Mouse (Mus musculus): ENCODE results near the gene Cdk17.
A peak's percentile ranks its signal among the peaks of the same experiment; 100 is the strongest.

Gene Cdk17

DNA sequence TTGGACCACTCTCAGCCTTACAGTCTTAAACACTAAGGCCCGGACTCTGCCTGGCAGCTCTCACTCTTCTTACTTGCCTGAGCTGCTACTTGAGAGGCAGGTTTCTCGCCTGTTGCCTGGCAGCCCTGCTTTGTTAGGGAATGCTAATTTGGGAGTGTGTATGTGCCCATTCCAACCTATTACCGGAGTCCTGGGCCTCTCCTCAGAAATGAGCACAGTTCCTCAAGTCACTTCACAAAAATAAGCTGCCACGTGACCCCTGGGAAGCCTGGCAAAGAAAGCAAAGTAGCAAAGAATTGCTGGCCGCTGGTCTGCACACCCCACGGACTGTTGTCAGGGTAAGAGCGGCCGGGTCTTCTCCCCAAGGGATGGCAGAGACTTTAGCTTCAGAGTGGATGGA, 102.8 kb downstream of the Cdk17 start:
- no peak for DNase-seq (ENCODE audit: low spot score in 2 of 2)

DNA sequence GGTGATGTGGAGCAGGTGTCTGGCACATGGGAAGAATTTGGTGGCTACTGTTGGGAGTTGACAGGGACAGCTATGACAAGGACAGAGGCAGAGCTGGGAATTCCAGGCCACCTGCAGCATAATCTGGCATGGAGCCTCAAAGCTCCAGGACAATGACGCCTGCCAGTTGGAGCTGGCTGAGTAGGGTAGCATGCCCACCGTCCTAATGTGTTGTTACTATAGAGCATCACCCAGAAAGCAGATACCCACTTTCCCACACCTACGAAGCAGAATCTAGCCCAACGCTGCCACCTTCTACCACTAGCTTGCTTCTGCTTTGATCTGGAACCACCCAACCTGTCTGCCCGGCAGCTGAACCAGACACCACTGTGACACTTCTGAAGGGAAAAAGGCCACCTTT, 103.3 kb downstream of the Cdk17 start:
- DNase-seq (ENCODE audit: low spot score in 2 of 2), result no peak

DNA sequence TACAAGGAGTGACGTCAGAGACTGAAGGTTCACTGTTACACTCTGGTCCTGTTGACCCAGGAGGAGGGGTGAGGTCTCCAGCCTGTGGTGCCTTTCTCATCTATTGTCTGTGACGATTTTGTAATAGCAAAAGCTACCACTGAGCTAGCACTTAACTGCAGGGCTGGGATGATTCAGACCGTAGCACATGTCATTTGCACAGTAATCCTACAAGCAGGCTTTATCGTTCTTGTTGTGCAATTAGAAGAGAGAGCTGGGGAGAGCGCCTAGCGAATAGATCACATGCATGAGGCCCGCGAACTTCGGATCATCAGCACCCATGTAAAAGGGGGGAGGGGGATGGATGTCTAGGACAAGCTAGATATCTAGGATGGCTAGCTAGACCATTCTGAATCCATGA, 105.2 kb downstream of the Cdk17 start:
- DNase-seq (ENCODE audit: low spot score in 2 of 2), result no peak

DNA sequence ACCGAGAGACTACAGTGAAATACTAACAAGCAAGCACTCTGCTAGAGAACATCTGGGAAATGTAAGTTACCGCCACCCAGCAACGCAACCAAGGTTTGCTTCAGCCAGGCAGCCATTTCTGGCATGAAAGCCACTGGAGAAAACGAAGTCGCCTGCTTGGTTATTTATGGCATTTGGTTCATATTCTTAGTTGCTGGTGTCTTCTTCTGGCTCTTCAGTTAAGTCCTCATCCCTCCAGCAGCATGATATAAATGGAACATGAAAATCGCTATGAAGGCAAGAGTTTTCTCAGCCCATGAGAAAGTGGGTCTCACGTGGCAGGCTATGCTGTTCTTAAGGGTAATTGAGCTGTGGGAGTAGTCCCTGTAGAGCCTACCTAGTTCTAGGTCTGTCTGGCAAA, 105.8 kb downstream of the Cdk17 start:
- no peak for DNase-seq (ENCODE audit: low spot score in 2 of 2)

DNA sequence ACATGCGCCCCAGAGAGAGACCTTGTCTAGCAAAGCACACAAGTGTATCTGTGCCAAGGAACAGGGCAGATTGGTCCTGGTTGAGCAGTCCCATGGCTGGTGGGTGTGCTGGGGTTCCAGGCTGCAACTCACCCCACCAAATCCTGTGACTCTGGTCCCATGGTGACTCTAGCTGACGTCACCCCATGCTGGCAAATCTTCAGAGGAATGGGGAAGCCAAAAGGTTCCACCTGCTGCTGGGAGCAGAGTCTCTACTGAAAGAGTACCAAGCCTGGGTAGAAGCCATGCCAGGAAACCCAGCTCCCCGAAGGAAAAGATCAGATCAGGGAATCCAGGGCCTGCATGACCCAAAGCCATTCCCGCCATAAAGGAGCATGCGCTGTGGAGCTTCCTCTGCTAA, 106.8 kb downstream of the Cdk17 start:
- no peak for DNase-seq (ENCODE audit: low spot score in 2 of 2)

DNA sequence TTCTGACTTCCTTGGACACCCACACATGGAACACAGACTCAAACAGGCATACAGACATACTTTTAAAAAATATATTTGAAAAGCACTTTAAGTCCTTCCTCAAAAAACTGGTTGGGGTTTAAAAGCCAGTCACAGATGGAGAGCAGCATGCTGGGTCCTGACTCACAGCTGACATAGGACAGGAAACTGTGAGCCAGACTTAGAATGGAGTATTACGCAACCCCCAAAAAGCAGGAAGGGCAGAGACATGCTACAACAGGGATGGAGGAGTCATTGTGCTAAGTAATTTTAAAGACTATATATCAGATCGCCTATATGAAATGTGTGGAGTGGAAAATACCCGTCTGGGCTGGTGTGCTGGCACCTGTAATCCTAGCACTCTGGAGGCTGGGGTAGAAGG, 107.7 kb downstream of the Cdk17 start:
- DNase-seq (ENCODE audit: low spot score in 2 of 2), result no peak

DNA sequence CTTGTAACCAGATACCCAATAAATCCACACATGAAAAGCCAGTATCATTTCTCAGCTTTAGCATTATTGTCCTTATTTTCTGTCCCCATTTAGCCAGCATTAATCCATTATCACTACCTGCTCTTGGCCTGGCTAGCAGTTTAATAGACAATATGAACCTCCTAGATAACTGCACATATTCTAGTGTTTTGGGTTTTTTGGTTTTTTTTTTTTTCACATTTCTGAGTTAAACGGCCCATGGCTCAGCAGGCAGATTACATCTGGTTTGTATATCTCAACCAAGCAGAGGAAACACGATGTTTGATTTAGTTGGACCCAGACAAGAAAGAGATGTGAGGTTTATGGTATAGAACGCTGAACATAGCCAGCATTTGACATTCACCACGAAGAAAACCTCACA, 109.1 kb downstream of the Cdk17 start:
- no peak for DNase-seq (ENCODE audit: low spot score in 2 of 2)

DNA sequence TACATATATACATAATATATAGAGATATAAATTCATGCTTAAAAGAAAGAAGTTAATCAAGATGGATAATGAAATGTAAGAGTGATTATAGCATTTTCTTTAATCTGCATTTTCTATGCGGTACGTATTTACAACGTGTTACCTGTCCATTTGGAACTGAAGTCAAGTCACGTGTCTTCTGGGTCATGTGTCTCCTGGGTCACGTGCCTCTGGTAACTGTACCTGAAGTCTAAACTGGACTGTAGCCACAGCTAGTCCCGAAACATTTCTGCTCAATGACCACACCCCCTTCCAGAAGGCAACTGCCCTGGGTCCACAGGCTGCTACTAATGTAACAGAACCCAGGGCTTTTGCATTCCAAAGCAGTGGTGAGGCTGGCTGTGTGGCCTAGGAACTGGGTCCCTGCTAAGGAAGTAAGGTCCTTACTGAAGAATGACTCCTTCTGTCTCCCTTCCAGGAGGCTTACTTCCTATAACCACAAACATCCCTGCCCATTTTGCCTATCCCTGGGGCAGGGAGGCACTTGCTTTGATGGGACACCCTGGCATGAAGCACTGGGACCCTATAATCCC, 110.3 kb downstream of the Cdk17 start:
- DNase-seq (ENCODE audit: low spot score in 2 of 2), result no peak

DNA sequence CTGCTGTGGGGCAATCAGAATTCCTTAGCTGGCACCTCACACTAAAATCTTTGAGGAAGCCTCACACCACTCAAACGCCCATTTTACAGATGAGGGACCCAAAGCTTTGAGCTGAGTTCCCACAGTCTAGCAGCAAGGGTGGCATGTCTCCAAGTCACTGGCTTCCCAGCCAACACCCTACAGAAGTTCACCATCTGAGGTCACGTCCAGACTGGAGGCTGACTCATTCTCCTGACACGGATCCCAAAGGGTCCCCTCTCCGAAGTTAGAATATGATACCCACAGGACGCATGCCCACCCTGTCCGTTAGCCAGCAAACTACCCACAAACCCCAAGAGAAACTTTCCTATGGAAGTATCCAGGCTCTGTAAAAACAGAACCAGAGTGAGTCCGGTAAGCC, 111.2 kb downstream of the Cdk17 start:
- no peak for DNase-seq (ENCODE audit: low spot score in 2 of 2)

DNA sequence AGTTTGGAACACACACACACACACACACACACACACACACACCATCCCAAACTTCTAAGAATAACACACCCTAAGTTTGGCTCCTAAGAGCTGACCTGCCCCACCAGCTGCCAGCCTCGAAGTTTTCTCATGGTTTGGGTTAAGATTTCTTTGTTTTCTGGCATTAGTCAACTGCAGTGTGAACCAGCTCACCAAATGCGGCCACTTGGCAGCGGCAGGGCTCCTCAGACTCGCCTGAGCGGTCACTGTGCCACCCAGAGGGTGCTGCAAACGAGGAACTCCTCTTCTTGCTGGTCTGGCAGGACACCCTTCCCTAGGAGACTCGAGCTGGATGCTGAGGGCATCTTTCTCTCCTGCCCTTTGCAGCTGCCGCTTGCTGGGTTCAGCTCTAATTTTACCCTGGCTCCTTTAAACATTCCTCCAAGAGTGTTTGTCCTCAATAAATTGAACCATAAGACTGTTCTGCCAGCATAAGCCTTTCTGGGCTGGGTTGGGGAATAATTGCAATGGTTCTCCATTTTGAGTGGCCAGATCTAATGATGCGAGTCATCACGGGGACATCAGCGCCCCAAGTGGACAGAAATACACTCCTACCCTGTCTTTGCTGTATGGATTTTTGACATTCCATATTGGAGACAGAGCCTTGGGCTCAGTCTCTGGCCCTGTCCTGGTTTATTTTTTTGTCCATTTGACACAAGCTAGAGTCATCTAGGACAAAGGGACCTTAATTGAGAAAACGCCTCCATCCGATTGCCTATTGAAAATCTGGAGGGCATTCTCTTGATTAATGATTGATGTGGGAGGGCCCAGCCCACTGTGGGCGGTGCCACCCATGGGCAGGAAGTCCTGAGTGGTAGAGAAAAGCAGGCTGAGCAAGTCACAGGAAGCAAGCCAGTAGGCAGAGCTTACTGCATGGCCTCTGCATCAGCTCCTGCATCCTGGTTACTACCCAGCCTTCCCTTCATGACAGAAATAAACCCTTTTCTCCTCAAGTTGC, 112.6 kb downstream of the Cdk17 start:
- DNase-seq (ENCODE audit: low spot score in 2 of 2), result no peak

DNA sequence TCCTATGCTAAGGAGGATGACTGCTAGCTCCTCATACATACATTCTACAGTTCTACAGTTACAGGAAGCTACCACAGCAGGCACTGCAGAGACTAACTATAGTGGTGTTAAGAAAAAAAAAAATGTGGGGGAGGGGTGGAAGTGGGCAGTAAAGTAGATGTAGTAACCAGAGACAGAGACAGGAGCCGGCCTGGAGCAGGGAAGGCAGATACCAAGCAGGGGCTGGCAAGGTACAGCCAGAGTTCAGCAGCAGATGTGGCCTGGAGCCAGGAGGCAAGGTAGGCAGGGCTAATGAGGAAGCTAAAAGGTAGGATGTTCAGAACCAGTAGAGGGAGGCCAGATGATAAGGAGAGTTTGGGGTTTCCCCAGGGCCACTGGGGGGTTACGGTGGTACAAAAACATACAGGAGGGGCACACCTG, 113.6 kb downstream of the Cdk17 start:
- no peak for DNase-seq (ENCODE audit: low spot score in 2 of 2)

DNA sequence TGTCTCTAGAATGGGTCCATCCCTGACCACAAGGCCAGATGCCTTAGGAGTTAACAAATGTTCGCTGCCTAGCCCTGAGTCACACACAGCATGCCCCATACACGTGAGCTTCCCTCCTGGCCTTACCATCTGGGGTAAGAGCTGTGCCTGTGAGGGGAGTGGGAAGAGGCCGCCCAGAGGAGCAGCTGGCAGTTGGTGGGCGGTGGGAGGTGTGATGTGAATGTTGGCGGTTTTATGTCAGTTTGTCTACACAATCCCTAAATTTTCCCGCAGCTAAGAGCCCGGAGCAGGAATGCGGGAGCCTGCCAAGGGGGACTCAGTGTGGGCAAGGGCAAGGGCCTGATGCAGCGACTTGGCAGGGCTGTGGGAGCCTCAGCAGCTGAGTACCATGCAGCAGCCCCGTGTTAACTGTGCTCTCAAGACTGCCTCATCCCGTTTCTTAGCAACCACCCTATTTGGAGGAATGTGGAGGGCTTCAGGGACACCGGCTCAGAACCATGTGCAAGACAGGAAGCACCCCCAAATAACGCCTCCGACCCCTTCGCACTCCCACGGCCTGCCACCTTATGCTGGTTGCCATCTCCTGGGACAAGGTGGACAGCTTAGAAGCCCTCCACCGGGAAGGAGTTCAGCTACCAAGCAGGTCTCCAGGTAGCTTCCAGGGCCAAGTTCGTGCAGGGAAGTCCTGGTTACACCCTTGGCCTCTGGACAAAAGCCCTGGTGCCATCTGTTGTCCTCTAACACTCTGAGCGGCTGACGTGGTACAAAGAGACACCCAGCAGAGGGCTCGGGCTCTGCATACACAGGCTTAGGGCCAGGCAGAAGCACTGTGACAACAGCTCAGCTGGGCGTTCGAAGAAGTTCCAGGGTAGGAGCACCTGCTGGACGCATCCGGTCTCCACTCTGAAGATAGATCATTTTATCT, 114.8 kb downstream of the Cdk17 start:
- no peak for DNase-seq (ENCODE audit: low spot score in 2 of 2)

DNA sequence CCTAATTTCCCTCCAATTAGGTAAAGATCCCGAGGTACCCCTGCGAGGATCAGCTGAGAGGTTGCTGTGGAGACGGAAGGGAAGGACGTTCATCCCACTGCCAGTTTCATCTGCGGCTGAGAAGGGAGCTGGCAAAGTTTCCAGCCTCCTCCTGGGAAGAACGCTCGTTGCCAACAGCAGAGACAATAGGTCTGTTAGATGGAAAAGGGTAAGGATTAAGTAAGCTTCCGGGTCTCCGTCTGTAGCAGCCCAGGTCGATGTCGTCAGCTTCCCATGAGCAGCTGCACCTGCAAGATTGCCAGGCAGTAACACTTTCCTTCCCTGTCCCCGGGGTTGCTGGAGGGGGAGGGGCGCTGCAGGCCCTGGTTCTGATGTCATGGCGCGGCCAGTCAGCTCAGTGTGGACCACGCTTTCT, 115.7 kb downstream of the Cdk17 start:
- DNase-seq (ENCODE audit: low spot score in 2 of 2), result peak in 1 of 2 experiments; percentile 69

DNA sequence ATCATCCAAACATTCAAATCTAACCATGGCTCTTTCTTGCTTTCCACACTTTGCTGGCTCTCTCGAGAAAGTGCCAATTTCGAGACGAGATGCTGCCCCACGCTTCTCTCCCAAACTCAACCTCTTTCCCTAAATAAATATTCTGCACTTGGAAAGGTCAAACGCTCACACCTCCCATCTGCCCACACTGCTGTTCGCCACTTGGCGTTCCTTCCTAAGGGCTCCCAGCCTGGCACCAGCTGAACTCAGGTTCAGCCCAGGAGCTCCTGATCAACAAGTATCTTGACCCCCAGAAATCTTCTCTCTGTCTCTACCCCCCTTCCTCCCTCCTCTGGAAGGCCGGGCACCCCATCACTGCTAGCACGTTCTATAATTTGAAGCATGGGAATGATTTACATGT, 116.2 kb downstream of the Cdk17 start:
- no peak for DNase-seq (ENCODE audit: low spot score in 2 of 2)

DNA sequence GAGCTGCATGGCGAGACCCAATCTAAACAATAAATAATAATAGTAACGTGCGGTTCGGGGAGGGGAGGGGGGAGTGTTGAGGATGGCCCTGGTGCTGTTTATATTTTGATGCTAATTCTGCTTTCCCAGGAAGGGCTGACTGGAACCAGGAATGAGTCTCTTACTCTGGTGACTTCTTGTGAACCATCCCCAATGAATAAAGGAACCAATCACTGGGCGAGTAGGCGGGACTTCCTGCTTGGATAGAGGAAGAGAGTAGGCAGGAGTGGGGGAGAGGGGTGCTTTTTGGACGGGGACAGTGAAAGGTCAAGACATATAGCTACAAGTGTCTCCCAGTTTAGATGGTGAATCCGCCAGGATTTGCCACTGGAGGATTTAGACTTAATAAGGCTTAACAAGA, 117.7 kb downstream of the Cdk17 start:
- no peak for DNase-seq (ENCODE audit: low spot score in 2 of 2)

DNA sequence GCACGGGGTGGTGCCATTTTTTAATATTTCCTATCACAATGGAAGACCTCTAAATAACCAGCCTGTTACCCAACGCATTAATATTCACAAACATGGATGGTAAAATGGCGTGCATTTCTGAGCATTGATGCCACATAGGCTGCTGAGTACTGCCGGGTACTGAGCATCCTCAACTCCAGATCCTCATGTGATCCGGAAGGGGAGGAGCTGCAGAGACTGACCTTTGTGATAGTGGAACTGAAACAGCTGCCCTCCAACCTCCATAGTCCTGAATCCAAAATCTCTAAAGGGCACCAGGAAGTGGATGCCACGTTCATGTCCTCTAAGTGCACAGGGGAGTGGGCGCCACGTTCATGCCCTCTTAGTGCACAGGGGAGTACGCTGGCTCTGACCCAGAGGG, 118.4 kb downstream of the Cdk17 start:
- DNase-seq (ENCODE audit: low spot score in 2 of 2), result no peak

DNA sequence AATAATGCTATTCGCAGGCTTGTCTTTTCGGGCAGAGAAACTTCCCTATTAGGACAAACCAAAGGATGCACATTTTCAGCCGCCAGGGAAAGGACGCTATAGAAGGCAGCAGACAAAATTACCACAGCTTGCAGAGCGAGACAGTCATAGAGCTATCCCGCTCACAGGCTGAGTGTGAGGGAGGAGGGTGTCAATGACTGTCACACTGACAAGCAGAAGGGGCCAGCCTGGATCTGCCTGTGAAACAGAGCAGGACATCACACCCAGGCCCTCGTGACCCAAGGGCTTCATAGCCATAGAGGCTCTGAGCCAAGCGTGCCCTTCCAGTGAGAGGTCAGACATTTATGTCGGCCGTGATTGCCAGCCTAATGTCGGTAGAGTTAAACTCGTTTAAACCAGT, 119.9 kb downstream of the Cdk17 start:
- no peak for DNase-seq (ENCODE audit: low spot score in 2 of 2)

DNA sequence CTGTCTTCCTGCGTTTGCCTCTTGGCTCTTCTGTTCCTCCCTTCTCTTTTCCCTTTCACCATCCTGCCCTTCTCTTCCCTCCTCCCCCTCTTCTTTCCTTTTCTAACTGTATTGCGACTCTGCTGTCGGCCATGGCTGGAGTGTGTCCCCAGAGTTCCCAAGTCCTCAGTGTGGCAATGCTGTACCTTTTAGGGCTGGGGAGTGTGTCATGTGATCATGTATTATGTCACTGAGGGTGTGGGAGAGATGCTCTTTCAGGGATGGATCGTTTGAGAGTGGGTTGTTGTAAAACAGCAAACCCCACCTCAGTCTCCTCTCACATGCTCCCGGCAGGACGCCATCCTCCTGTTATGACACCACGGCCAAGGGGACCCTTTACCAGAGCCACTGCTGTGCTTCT, 120.4 kb downstream of the Cdk17 start:
- no peak for DNase-seq (ENCODE audit: low spot score in 2 of 2)

DNA sequence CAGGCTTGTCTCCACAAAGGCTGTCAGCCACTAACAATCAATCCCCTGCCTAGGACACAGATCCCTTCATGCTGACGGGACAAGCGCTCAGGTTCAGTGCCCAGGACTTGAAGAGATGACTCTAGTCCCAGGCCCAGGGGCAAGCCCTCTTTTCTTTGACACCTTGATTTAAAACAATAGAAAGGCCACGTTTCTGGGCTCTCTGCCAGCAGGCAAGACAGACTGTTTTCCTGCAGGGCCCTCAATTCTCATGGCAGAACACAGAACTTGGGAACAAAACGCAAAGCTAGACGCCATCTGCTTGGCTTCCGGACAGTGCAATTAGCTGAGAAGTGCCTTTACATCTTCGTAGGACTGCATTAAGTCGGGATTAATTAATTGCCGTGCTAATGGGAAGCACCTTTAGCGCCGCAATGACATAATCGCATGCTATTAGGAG, 121.9 kb downstream of the Cdk17 start:
- no peak for DNase-seq (ENCODE audit: low spot score in 2 of 2)

DNA sequence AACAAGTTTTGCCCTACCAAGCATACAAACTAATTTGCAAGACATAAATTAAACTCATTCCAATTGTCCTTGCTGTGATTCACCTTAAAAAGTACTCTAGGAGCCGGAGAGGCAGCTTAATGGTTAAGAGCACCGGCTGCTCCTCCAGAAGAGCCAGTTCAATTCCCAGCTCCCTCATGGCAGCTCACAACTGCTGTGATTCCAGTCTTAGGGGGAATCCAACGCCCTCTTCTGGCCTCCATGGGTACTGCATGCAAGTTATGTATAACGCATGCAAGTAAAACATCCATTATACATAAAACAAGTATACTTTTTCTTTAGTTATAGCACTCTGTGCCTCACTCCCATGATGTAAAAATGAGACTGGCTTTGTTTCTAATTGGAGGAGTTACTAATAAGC, 122.6 kb downstream of the Cdk17 start:
- no peak for DNase-seq (ENCODE audit: low spot score in 2 of 2)

DNA sequence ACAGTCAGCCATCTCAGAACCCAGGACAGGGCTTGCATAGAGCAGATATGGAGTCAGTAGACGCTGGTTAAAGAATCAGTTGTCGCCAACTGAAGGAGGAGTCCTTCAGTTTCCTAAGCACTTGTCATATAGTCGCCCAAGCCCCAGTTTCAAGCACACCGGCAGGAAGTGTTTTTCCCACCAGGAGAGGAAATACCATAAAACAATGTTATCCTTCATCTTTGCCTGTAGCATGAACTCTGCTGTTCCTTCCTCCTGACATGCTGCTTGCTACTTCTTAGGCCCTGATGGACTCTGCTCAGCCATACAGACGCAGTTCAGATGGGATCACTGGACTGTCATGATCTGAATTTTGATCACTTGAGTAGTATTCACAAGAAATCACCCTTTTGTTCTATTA, 124.8 kb downstream of the Cdk17 start:
- no peak for DNase-seq (ENCODE audit: low spot score in 2 of 2)

DNA sequence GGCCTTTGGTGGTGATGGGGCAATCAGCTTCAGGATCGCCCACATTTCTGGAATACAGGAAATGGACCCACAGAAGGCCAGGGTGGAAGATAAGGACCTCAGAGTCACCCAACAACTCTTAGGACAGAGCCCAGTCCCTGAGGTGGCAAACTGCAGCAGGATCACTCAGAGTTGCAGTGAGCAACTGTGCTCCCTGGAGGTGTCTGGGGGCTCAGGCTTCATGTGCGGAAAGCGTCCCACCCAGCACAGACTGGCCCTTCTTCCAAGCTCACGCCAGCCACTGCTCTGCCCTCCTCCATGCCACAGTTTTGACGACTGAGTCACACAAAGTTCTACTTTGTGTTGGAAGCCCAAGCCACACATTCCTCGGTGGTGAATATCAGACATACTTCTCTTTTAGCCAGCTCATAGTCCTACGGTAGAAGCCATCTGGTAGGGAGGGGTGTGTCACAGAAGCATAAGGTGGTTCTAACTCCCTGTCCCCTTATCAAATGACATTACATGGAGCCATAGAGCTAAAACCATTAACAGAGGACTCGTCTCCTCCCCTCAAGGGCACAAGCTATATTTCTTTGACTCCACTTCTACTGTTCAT, 127.0 kb downstream of the Cdk17 start:
- no peak for DNase-seq (ENCODE audit: low spot score in 2 of 2)

Measured in urinary bladder, postnatal 4 days (tissue).